Mouse (Mus musculus): ENCODE results near the gene Rabgap1l.

Gene Rabgap1l

DNA sequence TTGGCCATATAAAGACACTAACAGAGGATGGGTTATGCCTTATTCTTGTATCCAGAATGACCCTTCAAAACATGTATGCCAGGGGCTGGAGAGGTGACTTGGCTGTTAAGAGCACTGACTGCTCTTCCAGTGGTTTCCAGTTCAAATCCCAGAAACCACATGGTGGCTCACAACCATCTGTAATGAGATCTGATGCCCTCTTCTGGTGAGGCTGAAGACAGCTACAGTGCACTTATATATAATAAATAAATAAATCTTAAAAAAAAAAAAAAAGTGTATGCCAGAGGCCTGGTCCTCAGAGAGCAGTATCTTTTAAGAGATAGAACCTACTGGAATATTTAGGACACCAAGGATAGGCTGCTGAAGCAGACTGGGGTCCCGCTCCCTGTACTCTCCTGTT, 414.6 kb downstream of the Rabgap1l start:
- no peak for DNase-seq (ENCODE audit: low spot score in 2 of 2)

DNA sequence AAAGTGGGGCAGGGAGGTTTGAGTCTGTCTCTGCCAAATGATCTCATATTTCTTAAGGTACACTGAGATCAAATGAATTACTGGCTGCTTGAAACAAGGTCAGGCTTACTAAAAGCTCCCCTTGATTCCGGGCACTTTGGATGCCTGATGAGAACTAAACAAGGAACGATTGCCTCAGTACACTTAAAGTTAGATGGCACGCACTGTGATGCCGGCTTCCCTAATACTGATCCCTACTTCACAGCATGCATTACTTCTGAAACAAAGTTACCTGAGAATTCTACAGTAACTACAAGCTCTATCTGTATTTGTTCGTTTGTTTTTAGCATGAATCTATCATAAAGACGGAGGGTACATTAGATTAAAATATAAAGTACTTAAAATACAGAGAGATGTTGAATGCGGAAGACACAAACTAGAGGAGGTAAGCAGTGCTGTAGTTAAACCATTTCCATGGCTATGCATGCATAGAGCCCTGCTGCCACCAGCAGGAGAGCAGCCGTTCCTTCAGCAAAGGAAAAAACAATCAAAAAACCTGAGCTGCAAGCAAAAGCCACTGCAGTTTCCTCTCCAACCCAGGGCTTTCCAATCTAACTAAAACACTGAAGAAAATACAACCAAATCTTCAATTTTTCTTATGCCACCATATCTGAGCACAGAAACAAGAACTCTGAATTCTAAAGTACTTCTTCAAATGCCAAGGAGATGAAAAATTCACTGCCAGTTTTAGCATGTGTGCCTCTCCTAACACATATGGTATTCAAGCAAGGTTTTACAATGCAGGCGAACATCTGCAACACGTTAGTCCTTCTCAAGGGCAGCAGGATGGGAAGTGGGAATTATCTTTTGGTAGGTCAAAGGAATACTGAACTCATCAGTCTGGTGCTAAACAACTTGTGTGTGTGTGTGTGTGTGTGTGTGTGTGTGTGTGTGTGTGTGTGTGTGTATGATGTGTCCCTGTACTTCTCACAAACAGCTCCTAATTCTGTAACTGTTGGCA, 415.4 kb downstream of the Rabgap1l start:
- DNase-seq (ENCODE audit: low spot score in 2 of 2): peak; percentile 9 to 44

DNA sequence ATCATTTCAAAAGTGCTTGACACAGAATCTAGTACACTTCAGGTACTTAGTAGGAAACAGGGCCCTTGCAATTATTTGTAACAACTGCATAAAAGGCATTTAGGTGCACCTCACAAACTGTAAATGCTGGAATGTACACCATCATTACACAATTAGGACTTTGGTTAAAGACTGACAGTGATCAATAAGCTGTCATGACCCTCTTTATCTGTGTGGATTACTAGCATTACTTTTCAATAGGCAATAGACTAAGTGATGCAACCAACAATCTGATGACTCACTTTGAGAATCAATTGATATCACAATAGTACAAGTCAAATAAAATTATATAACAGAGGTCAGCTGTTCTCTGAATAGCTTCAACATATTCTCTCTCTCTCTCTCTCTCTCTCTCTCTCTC, 418.5 kb downstream of the Rabgap1l start:
- no peak for DNase-seq (ENCODE audit: low spot score in 2 of 2)

DNA sequence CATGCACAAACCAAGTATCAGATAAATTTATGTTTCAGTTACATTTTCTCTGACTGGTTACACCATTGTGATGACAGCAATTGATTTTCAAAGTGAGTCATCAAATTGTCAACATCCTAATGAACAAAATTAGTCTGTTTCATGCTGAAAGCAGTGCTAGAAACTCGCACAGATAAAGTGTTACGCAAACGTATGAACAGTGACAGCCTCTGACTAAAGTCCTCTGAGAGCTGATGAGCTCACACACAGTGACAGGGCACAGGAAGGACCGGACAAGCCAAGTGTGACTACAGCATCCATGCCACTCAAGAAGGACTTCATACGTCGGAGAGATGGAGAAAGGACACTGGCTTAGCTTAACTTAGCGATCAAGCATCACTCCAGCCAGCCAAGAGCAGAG, 419.7 kb downstream of the Rabgap1l start:
- DNase-seq (ENCODE audit: low spot score in 2 of 2): no peak

DNA sequence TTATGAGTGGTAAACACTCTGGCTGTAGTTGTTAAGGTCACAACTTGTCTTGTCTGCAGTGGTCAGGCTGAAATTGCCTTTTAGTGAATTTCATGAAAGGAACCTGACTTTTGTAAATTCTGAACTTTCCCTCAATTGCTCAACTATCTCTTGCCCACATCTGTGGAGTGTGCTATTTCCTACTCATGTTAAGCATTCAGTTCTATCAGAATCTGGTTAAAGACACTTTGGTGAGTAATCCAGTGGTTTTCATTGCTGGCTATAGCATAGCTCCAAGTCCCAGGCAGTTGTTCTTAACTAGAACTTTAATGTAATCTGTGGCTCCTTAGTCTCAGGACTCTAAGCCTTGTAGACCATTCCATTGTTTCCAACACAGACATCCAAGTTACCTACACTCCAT, 421.3 kb downstream of the Rabgap1l start:
- no peak for DNase-seq (ENCODE audit: low spot score in 2 of 2)

DNA sequence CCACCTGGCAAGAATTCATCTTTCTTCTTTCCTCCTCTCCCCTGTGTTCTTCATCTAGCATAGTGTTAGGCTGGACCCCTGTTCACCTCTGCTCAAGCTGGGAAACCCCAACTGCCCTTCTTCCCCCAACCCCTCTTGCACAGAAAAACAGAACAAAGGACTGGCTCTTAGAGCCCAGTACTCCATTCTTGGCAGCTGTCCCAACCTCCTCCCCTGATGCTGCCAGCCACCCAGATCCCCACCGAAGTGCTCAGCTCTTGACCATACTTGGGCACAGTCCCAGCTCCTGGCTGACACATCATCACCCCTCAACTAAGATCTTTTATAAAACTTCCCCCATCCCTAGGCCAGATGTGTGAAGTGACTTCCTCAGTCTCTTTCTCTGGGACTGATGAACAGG, 422.5 kb downstream of the Rabgap1l start:
- no peak for DNase-seq (ENCODE audit: low spot score in 2 of 2)

DNA sequence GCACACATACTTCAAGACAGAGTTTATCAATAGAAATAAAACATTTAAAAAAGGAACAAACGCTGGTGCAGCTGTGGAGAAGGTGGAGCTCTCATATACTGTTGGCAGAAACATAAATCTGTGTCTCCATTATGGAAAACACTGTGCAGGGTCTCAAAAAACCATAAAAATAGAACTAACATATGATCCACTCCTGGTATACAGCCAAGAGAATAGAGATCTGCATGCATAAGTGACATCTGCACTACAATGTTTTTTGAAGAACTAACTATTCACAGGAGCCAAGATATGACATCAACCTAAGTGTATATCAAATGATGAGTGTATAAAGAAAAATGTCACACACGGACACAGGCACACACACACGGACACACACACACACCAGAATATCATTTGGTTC, 426.4 kb downstream of the Rabgap1l start:
- DNase-seq (ENCODE audit: low spot score in 2 of 2): no peak

DNA sequence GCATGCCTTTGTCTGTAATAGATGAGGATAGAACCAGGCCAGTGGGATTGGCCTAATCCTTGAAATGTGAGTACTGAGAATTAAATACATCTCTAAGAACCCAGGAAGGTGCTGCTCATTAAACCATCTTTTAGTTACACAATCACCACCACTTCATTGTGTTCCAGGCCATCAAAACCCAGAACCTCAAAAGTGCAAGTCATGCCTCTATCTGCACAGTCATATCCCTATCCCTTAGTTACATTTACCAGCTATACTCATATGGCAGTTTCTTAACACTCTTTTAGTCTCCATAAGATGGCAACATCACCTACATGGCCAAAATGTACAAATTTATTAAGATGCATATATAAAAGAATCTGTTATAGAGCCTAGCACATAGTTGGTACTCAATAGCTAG, 435.7 kb downstream of the Rabgap1l start:
- no peak for DNase-seq (ENCODE audit: low spot score in 2 of 2)

DNA sequence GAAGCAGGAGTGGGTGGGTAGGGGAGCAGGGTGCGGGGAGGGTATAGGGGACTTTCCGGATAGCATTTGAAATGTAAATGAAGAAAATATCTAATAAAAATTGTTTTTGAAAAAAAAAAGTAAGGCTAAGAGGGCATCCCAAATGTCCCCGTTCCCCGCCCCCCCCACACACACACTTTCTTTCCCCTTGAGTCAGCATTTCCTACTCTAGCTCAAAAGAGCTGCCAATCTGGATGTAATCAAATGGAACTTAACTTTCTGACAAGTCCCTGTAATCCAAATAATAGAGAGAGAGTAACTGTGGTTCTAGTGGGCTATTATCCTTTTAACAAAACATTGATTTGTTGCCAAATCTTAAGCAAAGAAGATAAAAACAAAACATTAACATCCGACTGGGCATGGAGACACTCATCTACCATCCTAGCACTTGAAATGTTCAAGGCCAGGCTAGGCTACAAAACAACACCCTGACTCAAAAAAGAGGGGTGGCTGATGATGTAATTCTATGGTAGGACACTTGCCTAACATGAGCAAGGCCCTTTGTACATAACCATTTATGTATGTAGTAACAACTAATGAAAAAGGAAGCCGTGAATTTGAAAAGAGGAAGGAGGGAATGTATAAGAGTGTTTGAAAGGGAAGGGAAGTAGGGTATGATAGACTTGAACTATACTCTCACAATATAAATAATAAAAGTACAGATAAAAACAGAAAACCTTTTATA, 439.1 kb downstream of the Rabgap1l start:
- no peak for DNase-seq (ENCODE audit: low spot score in 2 of 2)

DNA sequence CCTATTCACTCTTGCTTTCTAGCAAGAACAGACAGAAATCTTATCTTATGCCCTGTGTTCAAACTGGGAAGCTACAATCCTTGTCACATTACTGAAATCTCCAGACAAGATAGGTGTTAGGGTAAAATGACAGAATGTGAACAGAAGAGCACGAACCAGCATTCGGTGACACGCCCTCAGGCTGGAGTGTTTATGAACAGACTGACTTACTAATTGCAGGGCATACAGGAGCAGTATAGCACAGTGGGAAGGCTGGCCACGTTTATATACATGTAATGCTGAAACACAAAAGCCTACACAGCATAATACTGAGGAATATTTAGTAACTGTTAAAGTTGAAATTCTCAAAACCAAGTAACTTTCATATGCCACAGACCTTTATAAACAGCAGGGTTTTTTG, 440.7 kb downstream of the Rabgap1l start:
- no peak for DNase-seq (ENCODE audit: low spot score in 2 of 2)

DNA sequence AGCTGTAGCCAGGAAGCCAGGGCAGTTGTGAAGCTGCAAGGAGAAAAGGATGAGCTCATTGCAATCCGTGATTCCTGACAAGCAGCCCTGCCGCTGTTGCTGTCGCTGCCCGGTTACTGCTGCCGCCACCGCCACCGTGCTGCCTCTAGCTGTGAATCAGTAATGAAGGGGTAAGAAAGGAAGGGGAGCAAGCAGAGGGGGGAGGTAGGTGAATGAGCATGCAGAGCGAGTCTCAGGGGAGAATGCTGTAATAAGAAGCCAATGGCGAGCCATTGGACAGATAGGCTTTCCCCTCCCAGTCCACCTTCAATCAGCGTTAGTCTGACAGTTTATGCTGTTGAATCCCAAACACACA, 441.2 kb downstream of the Rabgap1l start:
- peak; percentile 4 to 25 for DNase-seq (ENCODE audit: low spot score in 2 of 2)

DNA sequence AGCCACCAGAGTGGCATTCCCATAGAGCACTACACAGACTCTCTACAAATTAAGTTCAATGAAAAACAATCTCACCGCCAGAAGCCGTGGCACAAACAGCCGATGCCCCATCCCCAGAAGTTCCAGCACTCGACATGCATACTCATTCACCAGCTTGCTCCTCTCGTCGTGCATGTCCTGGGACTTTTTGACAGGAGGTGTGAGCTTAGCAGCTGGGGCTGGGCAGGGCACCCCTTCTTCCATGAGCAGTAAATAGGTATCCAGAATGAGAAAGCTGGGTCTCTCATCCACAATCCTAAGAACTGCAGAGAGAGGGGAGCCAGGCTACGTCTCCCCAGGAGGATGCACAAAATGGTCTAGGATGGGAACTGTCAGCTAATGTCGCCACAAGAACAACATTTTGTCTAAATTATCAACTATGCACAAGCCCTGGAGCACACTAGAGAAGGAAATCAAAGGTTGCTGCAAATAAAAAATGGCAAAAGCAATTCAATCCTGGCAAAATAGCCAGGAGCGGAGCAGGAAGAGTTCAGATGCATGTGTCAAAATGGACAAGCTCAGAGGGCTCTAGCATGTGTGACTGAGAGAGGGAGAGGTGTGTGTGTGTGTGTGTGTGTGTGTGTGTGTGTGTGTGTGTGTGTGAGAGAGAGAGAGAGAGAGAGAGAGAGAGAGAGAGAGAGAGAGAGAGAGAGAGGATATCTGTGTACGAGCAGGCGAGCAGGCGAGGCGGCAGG, 441.7 kb downstream of the Rabgap1l start:
- DNase-seq (ENCODE audit: low spot score in 2 of 2): no peak

DNA sequence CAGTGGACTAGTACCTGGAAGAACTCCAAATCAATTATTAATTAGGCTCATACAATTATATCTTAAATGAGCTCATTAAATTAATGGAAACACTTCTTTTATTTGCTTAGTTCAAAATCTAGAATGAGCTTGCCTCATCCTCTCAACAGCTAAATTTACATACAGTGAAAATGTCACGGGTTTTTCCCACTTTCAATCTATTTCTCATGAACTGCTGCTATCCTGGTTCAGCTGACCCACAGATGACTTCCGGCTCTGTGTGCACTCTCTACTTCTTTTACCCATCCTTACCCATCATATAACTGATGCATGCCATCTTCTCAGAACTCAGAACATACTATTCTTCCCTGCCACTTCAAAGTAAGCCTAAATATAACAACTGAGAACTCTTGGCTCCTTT, 452.4 kb downstream of the Rabgap1l start:
- DNase-seq (ENCODE audit: low spot score in 2 of 2): no peak

DNA sequence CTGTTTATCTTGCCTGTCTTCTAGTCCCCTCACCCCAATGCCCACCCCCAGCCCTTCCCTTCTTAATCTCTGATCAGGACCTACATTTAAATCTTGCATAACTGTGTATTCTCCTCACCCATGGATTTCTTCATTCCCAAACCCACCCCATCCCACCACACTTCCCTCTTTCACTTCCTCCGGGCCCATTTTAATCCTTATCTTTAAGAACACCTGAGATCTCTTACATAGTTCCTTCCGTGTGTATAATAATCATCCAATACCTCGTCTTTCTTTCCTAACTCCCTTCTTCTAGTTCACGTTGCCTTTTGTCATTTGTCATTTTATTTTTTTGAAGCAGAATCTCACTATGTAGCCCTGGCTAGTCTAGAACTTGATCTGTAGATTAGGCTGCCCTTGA, 453.6 kb downstream of the Rabgap1l start:
- DNase-seq (ENCODE audit: low spot score in 2 of 2): no peak

DNA sequence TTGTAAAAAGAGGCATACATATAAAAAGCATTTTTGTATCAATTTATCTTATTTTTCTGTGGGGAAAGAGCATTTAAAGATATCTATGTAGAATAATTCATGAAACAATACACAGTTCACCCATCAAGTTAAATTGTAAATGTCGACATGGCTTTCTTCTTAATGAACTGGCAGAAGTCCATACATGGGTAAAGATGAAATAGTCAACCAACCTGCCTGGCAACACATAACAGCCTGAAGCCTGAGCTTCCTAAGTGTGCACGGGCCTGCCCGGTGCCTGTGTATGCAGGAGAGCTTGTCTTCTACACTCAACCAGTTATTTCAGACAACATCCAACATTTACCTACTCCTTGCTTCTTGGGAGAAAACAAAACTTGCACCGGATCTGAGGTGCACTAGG, 458.2 kb downstream of the Rabgap1l start:
- DNase-seq (ENCODE audit: low spot score in 2 of 2): peak; percentile 8 to 24

DNA sequence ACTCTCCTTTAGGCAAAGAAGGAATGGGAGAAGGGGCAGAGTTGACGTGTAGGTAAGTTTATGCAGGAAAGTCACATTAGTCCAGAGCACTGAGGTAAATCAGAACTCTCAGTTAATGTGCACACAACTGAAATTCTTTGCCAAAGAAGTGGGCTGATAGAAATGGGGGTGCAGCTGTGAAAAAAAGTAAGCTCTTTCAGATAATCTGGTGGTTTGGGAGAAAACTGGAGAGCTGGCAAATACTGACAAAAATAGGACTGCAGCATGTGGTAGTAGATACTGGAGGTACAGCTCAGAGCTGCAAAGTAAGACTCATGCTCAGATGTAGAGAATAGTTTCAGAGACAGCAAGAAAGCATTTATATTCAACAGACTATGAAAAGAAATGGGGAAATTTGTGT, 462.2 kb downstream of the Rabgap1l start:
- no peak for DNase-seq (ENCODE audit: low spot score in 2 of 2)

DNA sequence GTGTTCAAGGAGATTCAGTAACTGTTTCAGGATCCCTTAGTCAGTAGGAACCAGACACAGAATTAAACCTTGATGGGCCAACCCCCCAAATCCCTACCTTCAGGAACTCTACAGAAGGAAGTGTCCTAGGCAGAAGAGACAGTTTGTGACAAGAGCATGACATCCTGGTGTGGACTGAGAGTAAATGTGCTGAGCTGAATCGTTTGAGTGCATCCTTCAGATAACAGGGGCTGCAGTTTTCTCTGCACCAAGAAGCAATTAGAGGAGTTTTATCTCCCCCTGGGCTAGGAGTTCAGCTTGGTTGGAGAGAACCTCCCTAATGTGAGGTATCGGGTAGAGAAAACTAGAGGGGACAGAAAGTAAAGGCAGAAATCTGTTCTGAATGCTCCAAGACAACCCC, 462.8 kb downstream of the Rabgap1l start:
- no peak for DNase-seq (ENCODE audit: low spot score in 2 of 2)

DNA sequence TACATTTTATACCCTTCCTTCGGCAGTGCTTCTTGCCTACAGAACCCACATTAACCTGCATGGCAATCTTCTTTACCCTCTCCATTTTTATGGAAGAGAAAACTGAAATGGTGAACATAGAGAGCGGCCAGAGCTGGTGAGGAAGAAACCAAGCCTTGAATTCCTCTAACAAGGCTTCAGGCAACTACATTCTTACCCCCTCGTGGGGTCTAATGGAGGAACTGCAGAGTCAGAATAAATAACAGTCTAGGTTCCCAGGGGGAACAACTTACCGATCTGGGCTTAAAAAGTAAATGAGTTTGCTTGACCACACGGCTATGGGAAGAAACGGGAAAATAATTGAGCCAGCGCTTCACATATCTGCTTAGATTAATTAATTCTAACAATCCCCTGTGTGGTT, 463.2 kb downstream of the Rabgap1l start:
- DNase-seq (ENCODE audit: low spot score in 2 of 2): no peak

DNA sequence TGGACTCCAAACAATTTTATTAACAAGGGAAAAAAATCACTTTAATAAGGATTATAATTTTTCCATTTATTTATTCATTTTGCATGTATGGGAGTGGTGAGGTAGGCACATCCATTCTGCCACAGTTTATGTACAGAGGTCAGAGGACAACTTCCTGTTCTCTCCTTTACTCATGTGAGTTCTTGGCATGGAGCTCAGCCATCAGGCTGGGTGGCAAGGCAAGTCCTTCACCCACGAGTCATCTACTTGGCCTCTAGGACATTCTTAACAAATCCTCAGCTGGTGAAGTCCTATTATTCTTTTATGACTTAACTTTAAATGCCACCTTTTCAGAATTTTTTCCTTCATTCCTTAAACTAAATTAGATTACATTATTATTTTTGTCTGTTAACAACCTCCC, 465.5 kb downstream of the Rabgap1l start:
- no peak for DNase-seq (ENCODE audit: low spot score in 2 of 2)

DNA sequence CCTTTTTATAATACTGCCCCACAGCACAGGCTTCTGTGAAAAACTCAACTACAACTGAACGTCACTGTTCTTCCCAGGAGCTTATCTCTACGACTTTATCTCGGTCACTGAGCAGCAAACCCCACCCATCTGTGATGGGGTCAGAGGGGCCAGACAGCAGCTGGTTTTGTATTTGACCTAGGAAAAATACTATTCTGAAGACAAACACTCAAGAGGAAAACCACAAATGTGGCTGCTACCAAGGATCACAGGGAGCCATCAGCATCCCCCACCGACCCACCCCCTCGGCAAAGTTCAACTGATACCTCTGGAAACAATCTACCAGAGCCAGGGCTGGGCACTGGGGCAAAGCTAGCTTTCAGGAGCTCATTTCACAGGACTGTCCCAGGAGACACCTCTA, 467.5 kb downstream of the Rabgap1l start:
- no peak for DNase-seq (ENCODE audit: low spot score in 2 of 2)

DNA sequence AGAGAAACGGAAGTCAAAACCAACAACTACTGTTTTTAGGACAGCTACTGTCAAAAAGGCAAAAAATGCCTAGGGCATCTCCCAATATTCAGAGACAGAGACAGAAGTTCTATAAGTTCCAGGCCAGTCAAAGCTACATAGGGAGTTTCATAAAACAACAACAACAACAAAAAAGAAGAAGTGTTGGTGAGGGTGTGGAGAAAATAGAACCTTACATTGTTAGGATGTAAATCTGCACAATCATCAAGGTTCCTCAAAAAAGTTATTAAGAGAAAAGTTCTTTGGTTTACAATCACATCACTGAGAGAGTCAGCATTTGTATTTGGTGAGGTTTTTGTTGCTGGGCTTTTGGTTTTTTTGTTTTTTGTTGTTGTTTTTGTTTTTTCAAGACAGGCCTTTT, 472.3 kb downstream of the Rabgap1l start:
- no peak for DNase-seq (ENCODE audit: low spot score in 2 of 2)

DNA sequence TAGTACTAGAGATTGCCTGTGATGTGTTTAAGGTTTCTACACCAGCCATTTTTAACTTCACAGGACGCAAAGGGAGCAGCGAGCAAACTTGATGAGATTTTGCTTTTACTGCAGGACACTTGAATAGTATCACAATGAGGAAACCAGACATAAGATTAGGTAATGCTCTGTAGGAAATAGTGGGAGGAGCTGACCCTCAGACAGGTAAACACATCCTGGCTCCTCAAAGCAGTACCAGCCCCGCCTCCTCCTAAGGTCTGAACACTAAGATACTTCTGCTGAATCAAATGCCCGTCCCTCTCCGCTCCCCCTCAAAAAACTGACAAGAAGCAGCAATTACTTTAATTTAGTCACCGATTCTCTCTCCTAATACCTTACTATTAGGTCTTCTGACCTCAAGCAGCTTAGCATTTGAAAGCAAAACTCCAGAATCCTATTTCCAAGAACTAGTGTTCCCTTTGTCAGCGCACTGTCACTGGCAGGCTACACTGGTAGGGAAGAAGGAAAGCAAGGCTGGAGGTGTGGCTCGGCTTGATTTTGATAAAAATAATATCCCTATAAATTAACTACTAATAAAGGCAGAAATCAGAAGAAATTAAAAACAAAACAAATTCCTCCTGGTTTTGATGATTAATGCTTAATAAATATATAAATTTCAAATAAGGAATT, 474.8 kb downstream of the Rabgap1l start:
- no peak for DNase-seq (ENCODE audit: low spot score in 2 of 2)

Measured in urinary bladder, postnatal 36 days (tissue).